Mouse (Mus musculus): ENCODE results near the gene Olfr1260. TPM values are rescaled to one million over a fixed set of nuclear protein-coding genes. Genes with fewer than 3 reads are reported as not detected.

Olfr1260 gene
- total RNA-seq (2021) = not detected
- long read RNA-seq, experiment 1 = 0 reads
- long read RNA-seq, experiment 2 = 0 reads

DNA sequence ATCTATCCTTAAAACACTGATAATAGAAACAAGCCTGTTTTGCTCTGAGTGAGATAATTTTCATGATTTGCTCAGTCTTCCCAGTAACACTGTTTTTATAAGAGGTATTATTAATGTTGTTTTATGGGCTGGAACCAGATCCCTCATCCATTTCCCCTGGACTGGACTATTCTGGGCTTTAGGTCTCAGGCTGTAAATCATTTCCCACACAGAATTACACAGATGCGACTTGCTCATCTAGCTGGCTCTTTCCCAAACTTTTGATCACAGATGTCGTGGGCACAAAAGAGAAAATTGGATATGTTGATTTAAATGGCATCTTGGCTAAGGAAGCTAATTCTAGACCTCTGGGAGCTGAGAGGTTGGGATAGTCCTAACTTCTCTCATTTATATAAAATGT is at the start of gene Olfr1260:
Gene Olfr1260 (plus strand): TSS at position 157 of the 400 bp plus-strand sequence.
- DNase-seq (ENCODE audit: low spot score in 2 of 2) = peak in 1 of 2 experiments; percentile 15

- DNase-seq (ENCODE audit: low spot score in 2 of 2) = no peak
These were observed 47.1 kb upstream of the Olfr1260 start, which contains the start of gene Olfr1258 for GRCm38 (mm10) chr2:89927009-89927408. Olfr1258 (plus strand) TSS chr2:89927309.

GRCm38 (mm10) chr2:89948564-89948963 is 25.6 kb upstream of the Olfr1260 start, which contains the start of gene Olfr1259:
Olfr1259 (minus strand) TSS chr2:89948664.
- DNase-seq (ENCODE audit: low spot score in 2 of 2) = no peak

DNA sequence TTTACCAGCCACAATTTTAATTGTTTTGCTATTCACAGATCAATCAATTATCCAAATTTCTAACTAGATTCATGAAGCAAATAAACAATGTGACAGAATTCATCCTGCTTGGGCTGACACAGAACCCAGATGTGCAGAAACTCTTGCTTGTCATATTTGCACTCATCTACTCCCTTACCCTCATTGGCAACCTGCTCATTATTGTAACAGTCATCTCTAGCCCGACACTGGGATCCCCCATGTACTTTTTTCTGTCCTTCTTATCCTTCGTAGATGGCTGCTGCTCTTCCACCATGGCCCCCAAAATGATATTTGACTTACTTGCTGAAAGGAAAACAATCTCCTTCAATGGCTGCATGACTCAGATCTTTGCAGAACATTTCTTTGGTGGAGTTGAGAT is 3.6 kb downstream of the Olfr1260 start:
- no peak for DNase-seq (ENCODE audit: low spot score in 2 of 2)

- no peak for DNase-seq (ENCODE audit: low spot score in 2 of 2)
These were observed 16.8 kb downstream of the Olfr1260 start, which contains the start of gene Olfr1261 for GRCm38 (mm10) chr2:89990921-89991320. Olfr1261 (plus strand) TSS chr2:89991221.

GRCm38 (mm10) chr2:89999845-90000244 is 25.7 kb downstream of the Olfr1260 start, which contains the start of gene Olfr1262:
Olfr1262 (plus strand) TSS chr2:90000145.
- no peak for DNase-seq (ENCODE audit: low spot score in 2 of 2)

- no peak for DNase-seq (ENCODE audit: low spot score in 2 of 2)
These were observed 37.7 kb downstream of the Olfr1260 start, which contains the start of gene Olfr1263 for GRCm38 (mm10) chr2:90011831-90012230. Olfr1263 (plus strand) TSS chr2:90012131.

GRCm38 (mm10) chr2:90025477-90025876 is 51.3 kb downstream of the Olfr1260 start, which contains the start of gene Olfr1264:
Olfr1264 (minus strand) TSS chr2:90025577.
- DNase-seq (ENCODE audit: low spot score in 2 of 2) = no peak

Other genes starting within 250 kb of the Olfr1260 start
- gene Olfr1252, start 249.3 kb upstream of the Olfr1260 start, total RNA-seq (2021) = not detected
- not detected for gene Olfr1253, start 217.2 kb upstream of the Olfr1260 start, total RNA-seq (2021)
- gene Olfr1254, start 180.7 kb upstream of the Olfr1260 start, total RNA-seq (2021) = not detected
- not detected for gene Olfr1255, start 162.3 kb upstream of the Olfr1260 start, total RNA-seq (2021)
- gene Olfr1256, start 132.8 kb upstream of the Olfr1260 start, total RNA-seq (2021) = not detected
- not detected for gene Olfr48, start 126.1 kb upstream of the Olfr1260 start, total RNA-seq (2021)
- gene Olfr1257, start 95.9 kb upstream of the Olfr1260 start, total RNA-seq (2021) = not detected
- gene Olfr1258, start 47.0 kb upstream of the Olfr1260 start, total RNA-seq (2021) = not detected
- not detected for gene Olfr1259, start 25.7 kb upstream of the Olfr1260 start, total RNA-seq (2021)
- not detected for gene Olfr1261, start 16.9 kb downstream of the Olfr1260 start, total RNA-seq (2021)
- gene Olfr1262, start 25.8 kb downstream of the Olfr1260 start, total RNA-seq (2021) = not detected
- gene Olfr1263, start 37.8 kb downstream of the Olfr1260 start, total RNA-seq (2021) = not detected
- gene Olfr1264, start 51.2 kb downstream of the Olfr1260 start, total RNA-seq (2021) = not detected
- gene Olfr1265, start 61.0 kb downstream of the Olfr1260 start, total RNA-seq (2021) = not detected
- not detected for gene Olfr140, start 89.3 kb downstream of the Olfr1260 start, total RNA-seq (2021)
- gene Olfr1269, start 147.1 kb downstream of the Olfr1260 start, total RNA-seq (2021) = not detected
- gene Olfr32, start 168.0 kb downstream of the Olfr1260 start, total RNA-seq (2021) = not detected
- gene Olfr1270, start 178.8 kb downstream of the Olfr1260 start, total RNA-seq (2021) = not detected